Mouse (Mus musculus) kidney, embryonic 14.5 days (tissue): Measurements from ENCODE around the gene Chrdl2. TPM values are rescaled to one million over a fixed set of nuclear protein-coding genes. Genes with fewer than 3 reads are reported as not detected.
"Not testable (repeated sequence)": the region's sequence is repeated elsewhere in the genome, so short reads cannot be mapped to it uniquely, and the experiment has no call there.

Experiments used
- ATAC-seq: fragments of 200-750 bp; cut with Nextera tagmentation; 2 replicates; pipeline ENCODE4 v1.8.0; 2017; ENCODE audit warnings: moderate number of reproducible peaks, mild to moderate bottlenecking, moderate TSS enrichment, moderate library complexity; ENCODE audit not compliant: low FRiP score, low TSS enrichment
- H3K27ac ChIP-seq: fragments of 300-500 bp; sonication (generic); 2 replicates; pipeline ENCODE4 v1.5.1; 2014; ENCODE audit warnings: low read depth, mild to moderate bottlenecking, low read length, moderate library complexity, mixed read lengths
- H3K27me3 ChIP-seq: fragments of 300-500 bp; sonication (generic); 2 replicates; pipeline ENCODE4 v1.6.1; 2014; ENCODE audit warnings: mild to moderate bottlenecking, low read length; ENCODE audit not compliant: control insufficient read depth, insufficient read depth
- H3K36me3 ChIP-seq: fragments of 300-500 bp; sonication (generic); 2 replicates; pipeline ENCODE4 v1.6.1; 2014; ENCODE audit warnings: low read length, mixed read lengths; ENCODE audit not compliant: control insufficient read depth, insufficient read depth
- H3K4me1 ChIP-seq: fragments of 300-500 bp; sonication (generic); 2 replicates; pipeline ENCODE4 v1.6.1; 2014; ENCODE audit warnings: low read length, mixed read lengths; ENCODE audit not compliant: control insufficient read depth, insufficient read depth
- H3K4me2 ChIP-seq: fragments of 300-500 bp; sonication (generic); replicated peaks from 2 replicates; pipeline ENCODE4 v1.6.1; 2014; ENCODE audit warnings: low read depth, mild to moderate bottlenecking, low read length
- H3K4me3 ChIP-seq: fragments of 300-500 bp; sonication (generic); 2 replicates; pipeline ENCODE4 v1.5.1; 2014; ENCODE audit warnings: mild to moderate bottlenecking, low read length
- H3K9ac ChIP-seq: fragments of 300-500 bp; sonication (generic); 2 replicates; pipeline ENCODE4 v1.6.1; 2014; ENCODE audit warnings: low read depth, mild to moderate bottlenecking, low read length, moderate library complexity
- H3K9me3 ChIP-seq: fragments of 300-500 bp; sonication (generic); 2 replicates; pipeline ENCODE4 v1.6.1; 2016; ENCODE audit warnings: low read length; ENCODE audit not compliant: control insufficient read depth
- WGBS: fragments of 180-500 bp; shearing (Covaris S2); extraction: QIAGEN DNeasy Blood & Tissue Kit; methylation state at CpG from one replicate; pipeline ENCODE4 v1.1.7; 2014; 5-methylcytosine and 5-hydroxymethylcytosine counted together
- polyA plus RNA-seq: library from polyadenylated mRNA; unstranded; fragments of >200 nt; fragmentation: Nextera tagmentation; extraction: Ambion mirVana; gene quantifications from 2 replicates; pipeline ENCODE4 v1.2.1, GENCODE M21; 2014

Gene Chrdl2
- 0.32 and 0.84 TPM in 2 replicates for polyA plus RNA-seq

DNA sequence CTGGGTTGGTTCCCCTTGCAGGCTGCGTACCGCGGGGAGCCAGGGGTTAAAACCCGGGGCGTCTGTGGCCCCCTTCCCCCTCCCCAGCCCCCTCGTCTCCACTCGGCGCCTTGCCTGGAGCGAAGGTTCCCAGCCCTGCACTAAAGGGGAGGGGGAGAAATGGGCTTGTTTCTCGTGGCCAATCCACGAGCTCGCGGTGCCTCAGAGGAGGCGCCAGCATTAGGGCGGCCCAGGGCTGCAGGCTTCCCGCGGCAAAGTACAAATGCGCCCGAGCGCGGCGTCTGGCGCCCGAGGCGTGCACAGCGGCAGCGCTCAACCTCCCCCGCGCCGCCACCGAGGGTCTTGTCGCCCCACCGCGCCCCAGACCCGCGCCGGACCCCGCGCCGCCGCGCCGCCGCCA, at the start of gene Chrdl2:
TSS of gene Chrdl2 (plus strand) at position 383 of the 400 bp plus-strand sequence.
- peaks cover 3% of the 10 kb centered on the region; the same call in 1 of the 2 replicates for H3K4me1 ChIP-seq
- peak within 1 kb of the TSS; percentile 90 for H3K4me2 ChIP-seq
- H3K36me3 ChIP-seq, result no peaks in the 10 kb centered on the region
- H3K9me3 ChIP-seq, result no peaks in the 10 kb centered on the region
- H3K4me3 ChIP-seq, result peak within 1 kb of the TSS; percentile 48
- peaks cover 43% of the 10 kb centered on the region for H3K27me3 ChIP-seq
- peak; percentile 81 for ATAC-seq
- no peak within 1 kb of the TSS for H3K27ac ChIP-seq
- peak within 1 kb of the TSS; percentile 47 for H3K9ac ChIP-seq
- WGBS, result under 1% methylated on average over 26 of the region's 44 CpGs

- no peak overlapping the region for H3K27ac ChIP-seq
- no peaks in the 10 kb centered on the region for H3K27me3 ChIP-seq
- no peak overlapping the region for H3K4me2 ChIP-seq
- no peak overlapping the region for H3K4me3 ChIP-seq
- no peaks in the 10 kb centered on the region for H3K9me3 ChIP-seq
- 74% methylated on average over 12 of the region's 12 CpGs for WGBS
- H3K36me3 ChIP-seq, result peaks cover 10% of the 10 kb centered on the region; the same call in 1 of the 2 replicates
- no peak overlapping the region for H3K9ac ChIP-seq
- peaks cover under 1% of the 10 kb centered on the region; the same call in 1 of the 2 replicates for H3K4me1 ChIP-seq
- no peak for ATAC-seq
Measured at GRCm38 (mm10) chr7:99957226-99957965, 48.6 kb upstream of the Chrdl2 start.

GRCm38 (mm10) chr7:99960571-99960970, 45.4 kb upstream of the Chrdl2 start:
- H3K27me3 ChIP-seq, H3K4me2 ChIP-seq, ATAC-seq, H3K4me3 ChIP-seq, H3K9me3 ChIP-seq, H3K36me3 ChIP-seq, H3K9ac ChIP-seq, H3K27ac ChIP-seq: not testable (repeated sequence)
- WGBS, result 75% methylated on average over 2 of the region's 2 CpGs
- peaks cover 16% of the 10 kb centered on the region for H3K4me1 ChIP-seq

DNA sequence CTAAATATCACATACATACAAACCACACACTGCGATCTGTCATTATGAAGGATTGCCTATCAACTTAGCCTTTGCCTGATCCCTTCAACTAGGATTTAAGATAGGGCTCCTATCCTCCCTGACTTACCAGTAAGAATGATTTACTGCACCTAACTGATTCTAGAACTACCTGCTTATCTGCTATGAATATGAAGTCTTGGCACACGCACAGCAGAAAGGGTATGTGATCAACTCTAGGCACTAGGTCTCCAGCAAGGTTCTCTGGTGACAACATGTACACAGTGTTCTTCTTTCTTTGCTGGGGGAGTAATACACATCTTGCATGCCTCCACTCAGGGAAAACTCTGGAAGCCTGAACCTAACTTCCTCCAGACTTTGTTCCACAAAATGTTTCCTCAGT, 44.5 kb upstream of the Chrdl2 start:
- Histone ChIP-seq H3K27ac (no peak overlapping the region), H3K4me2 (no peak overlapping the region), H3K27me3 (no peaks in the 10 kb centered on the region), H3K36me3 (no peaks in the 10 kb centered on the region), H3K4me1 (peaks cover 26% of the 10 kb centered on the region), H3K9ac (no peak overlapping the region), H3K9me3 (no peaks in the 10 kb centered on the region), H3K4me3 (no peak overlapping the region)
- 81% methylated on average over 2 of the region's 2 CpGs for WGBS
- ATAC-seq, result no peak

DNA sequence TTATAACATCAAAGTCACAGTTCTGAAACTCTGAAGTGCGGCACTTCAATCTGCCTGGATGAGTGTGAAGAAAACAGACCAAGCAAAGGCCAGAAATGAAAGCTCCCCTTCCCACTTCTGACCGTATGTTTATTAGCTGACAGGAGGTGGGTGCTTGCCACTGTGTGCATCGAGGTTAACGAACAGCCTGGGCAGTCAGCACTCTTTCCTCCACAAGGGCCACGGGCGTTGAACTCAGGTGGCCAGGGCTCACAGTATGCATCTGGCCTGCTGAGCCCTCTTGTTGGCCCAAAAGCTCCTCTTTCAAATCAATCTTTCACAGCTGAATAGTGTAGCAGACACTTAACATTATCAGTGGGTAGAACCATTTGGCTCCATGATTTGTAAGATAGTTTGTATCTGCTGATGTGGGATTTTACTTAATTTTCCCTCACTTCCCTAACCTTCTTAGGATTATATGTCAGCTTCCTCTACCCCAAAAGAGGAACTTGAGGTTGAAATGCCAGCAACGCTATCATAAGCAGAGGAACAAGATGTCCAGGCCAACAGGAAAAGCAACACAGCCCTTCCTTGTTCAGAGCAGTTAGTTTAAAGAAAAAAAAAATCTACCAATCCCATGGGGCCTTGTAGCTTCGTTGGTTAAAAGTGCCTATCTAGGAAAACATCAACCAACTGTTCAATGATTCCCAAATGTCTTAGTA, 43.3 kb upstream of the Chrdl2 start:
- Histone ChIP-seq H3K4me3 (no peak overlapping the region), H3K36me3 (no peaks in the 10 kb centered on the region), H3K4me1 (peaks cover 29% of the 10 kb centered on the region), H3K9me3 (no peaks in the 10 kb centered on the region), H3K4me2 (0 out of 2 replicates have a peak overlapping the region, but pooled peaks have one; percentile 2), H3K27me3 (no peaks in the 10 kb centered on the region), H3K27ac (0 out of 2 replicates have a peak overlapping the region, but pooled peaks have one; percentile 12), H3K9ac (no peak overlapping the region)
- ATAC-seq, result no peak
- WGBS, result 58% methylated on average over 8 of the region's 8 CpGs

DNA sequence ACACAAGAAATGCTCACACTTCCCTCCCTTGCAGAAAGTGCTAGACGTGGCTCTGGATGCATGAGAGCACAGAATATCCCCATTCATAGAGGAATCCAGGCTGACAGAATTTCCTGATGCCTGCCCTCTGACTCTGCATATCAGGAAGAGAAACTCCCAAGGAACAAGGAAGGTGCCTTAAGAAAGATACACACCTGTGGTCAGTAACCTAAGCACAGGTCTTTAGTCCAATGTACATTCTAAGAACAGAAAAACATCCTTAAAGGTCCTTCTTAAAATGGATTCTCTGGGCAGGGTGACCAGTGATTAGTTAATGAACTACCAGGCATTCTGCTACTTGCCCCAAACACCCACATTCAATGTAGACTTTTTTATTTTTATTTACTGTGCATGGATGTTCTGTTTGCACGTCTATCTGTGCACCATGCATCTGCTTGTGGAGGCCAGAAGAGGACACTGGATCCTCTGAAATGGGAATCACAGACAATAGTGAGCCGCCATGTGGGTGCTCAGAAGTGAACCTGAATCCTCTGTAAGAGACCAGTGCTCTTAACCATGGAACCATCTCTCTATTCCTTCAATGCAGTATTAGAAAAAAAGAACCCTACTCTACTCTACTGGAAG, 42.6 kb upstream of the Chrdl2 start:
- H3K9me3 ChIP-seq, result no peaks in the 10 kb centered on the region
- 0 out of 2 replicates have a peak overlapping the region, but pooled peaks have one; percentile 2 for H3K4me2 ChIP-seq
- no peaks in the 10 kb centered on the region for H3K36me3 ChIP-seq
- 0 out of 2 replicates have a peak overlapping the region, but pooled peaks have one; percentile 12 for H3K27ac ChIP-seq
- no peaks in the 10 kb centered on the region for H3K27me3 ChIP-seq
- WGBS, result 66% methylated on average over 3 of the region's 3 CpGs
- no peak overlapping the region for H3K9ac ChIP-seq
- ATAC-seq, result no peak
- H3K4me3 ChIP-seq, result no peak overlapping the region
- H3K4me1 ChIP-seq, result peaks cover 29% of the 10 kb centered on the region

- Histone ChIP-seq H3K4me1 (peaks cover 33% of the 10 kb centered on the region), H3K9me3 (no peaks in the 10 kb centered on the region), H3K9ac (peak overlapping the region; percentile 8; the same call in 1 of the 2 replicates), H3K27ac (peak overlapping the region; percentile 34; the same call in 1 of the 2 replicates), H3K4me2 (no peak overlapping the region), H3K27me3 (no peaks in the 10 kb centered on the region), H3K36me3 (no peaks in the 10 kb centered on the region), H3K4me3 (no peak overlapping the region)
- WGBS, result 14% methylated on average over 9 of the region's 9 CpGs
- peak; percentile 75 for ATAC-seq
Measured at GRCm38 (mm10) chr7:99965020-99965841, 40.7 kb upstream of the Chrdl2 start.

DNA sequence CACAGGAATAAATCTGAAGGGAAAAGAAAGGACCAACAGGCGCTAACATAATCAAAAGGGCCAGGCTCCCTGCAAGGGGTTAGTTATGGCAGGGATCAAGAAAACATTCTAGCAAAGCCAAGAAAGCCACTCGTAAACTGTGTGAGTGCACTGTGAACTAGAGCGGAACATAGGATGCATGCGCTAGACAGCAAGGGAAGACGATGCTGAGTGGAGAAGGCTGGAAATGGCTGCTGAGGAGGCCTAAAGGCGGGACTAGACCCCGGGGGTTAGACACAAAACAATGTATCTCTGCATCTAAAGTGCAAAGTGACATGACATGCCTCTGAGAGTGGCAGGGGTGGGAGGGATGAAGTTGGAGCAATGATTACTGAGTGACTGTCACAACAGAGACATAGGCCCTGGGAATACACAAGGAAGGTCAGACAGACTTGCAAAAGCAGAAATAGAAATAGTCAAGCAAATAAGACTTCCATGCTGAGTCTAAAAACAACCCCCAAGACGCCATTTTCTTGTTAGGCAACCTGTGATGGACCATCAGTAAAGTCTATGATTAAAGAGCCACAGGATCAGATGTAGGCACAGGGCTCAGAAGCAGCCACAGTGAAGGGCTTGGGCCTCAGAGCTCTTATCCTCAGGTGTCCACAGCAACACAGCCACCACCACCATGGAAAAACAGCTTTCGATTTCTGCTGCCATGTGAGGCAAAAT, 39.8 kb upstream of the Chrdl2 start:
- H3K36me3 ChIP-seq, result no peaks in the 10 kb centered on the region
- no peak overlapping the region for H3K4me3 ChIP-seq
- H3K9me3 ChIP-seq, result no peaks in the 10 kb centered on the region
- peaks cover 34% of the 10 kb centered on the region for H3K4me1 ChIP-seq
- H3K27ac ChIP-seq, result peak overlapping the region; percentile 30; the same call in 1 of the 2 replicates
- H3K9ac ChIP-seq, result no peak overlapping the region; the same call in 1 of the 2 replicates
- ATAC-seq, result no peak
- no peaks in the 10 kb centered on the region for H3K27me3 ChIP-seq
- no peak overlapping the region for H3K4me2 ChIP-seq
- 41% methylated on average over 9 of the region's 9 CpGs for WGBS
